Mouse (Mus musculus) CH12.LX (cell line): ENCODE measurements around the gene Iah1. TPM values are rescaled to one million over a fixed set of nuclear protein-coding genes. Genes with fewer than 3 reads are reported as not detected.

Experiments
- DNase-seq: peaks from one replicate; pipeline ENCODE4 v3.0.0-alpha.2; 2013; ENCODE audit errors: extremely low read depth
- H3K27ac ChIP-seq: 2 replicates; pipeline ENCODE4 v1.5.1; 2012; ENCODE audit warnings: low read depth, mild to moderate bottlenecking, control low read depth, moderate library complexity; ENCODE audit not compliant: insufficient read depth
- H3K27me3 ChIP-seq: replicated peaks from 2 replicates; pipeline ENCODE3; 2012; ENCODE audit warnings: inconsistent platforms
- H3K36me3 ChIP-seq, 2 experiments: replicated peaks in 1 of 2; 2 replicates each; pipeline versions ENCODE3 to v1.6.1; 2012; ENCODE audit warnings: inconsistent platforms in 1 of 2, low read length in 1 of 2, mild to moderate bottlenecking in 1 of 2, mixed read lengths in 1 of 2, moderate library complexity in 1 of 2; ENCODE audit not compliant: control insufficient read depth in 1 of 2, insufficient read depth in 1 of 2
- H3K4me1 ChIP-seq, 2 experiments: 2 replicates each; pipeline ENCODE4 v1.6.1; 2012; ENCODE audit warnings: inconsistent platforms in 1 of 2, moderate library complexity in 1 of 2; ENCODE audit not compliant: insufficient read depth in 2 of 2, control insufficient read depth in 1 of 2
- H3K4me2 ChIP-seq: 2 replicates; pipeline ENCODE4 v1.6.1; 2012; ENCODE audit warnings: low read depth, mild to moderate bottlenecking, control low read depth; ENCODE audit not compliant: poor library complexity, insufficient read depth, severe bottlenecking
- H3K4me3 ChIP-seq, 3 experiments: fragments of 150-350 bp in 1 of 3; sonication (generic) in 1 of 3; replicated peaks in 1 of 3; 2 replicates each; pipeline versions ENCODE3 to v1.5.1; 2011 to 2012; ENCODE audit warnings: low read depth in 2 of 3, low read length in 2 of 3, mild to moderate bottlenecking in 2 of 3, moderate library complexity in 2 of 3, control low read depth in 1 of 3, improper control_type of control experiment in 1 of 3, inconsistent platforms in 1 of 3, mixed read lengths in 1 of 3; ENCODE audit not compliant: poor library complexity in 1 of 3
- H3K79me2 ChIP-seq: replicated peaks from 2 replicates; pipeline ENCODE4 v1.6.1; 2012; ENCODE audit warnings: mild to moderate bottlenecking, moderate library complexity; ENCODE audit not compliant: control insufficient read depth, poor library complexity, insufficient read depth, severe bottlenecking; ENCODE audit errors: extremely low read depth
- H3K9ac ChIP-seq: 2 replicates; pipeline ENCODE4 v1.6.1; 2012; ENCODE audit warnings: low read depth, mild to moderate bottlenecking, control low read depth, moderate library complexity; ENCODE audit not compliant: insufficient read depth
- H3K9me3 ChIP-seq: replicated peaks from 2 replicates; pipeline ENCODE3; 2012; ENCODE audit warnings: low read length, inconsistent platforms, mixed read lengths
- BHLHE40 ChIP-seq: IDR thresholded peaks from 2 replicates; pipeline ENCODE4 v1.6.1; 2011; ENCODE audit warnings: mild to moderate bottlenecking, low read depth, low read length, improper control_type of control experiment
- CHD2 ChIP-seq: IDR thresholded peaks from 2 replicates; pipeline ENCODE4 v1.6.1; 2011; ENCODE audit warnings: low read length, improper control_type of control experiment
- CTCF ChIP-seq, 2 experiments: IDR thresholded peaks in 1 of 2; conservative IDR thresholded peaks in 1 of 2; 2 replicates each; pipeline ENCODE4 v1.5.1; 2011 to 2012; ENCODE audit warnings: low read depth in 2 of 2, low read length in 2 of 2, improper control_type of control experiment in 1 of 2, inconsistent platforms in 1 of 2, mild to moderate bottlenecking in 1 of 2, moderate library complexity in 1 of 2
- E2F4 ChIP-seq: IDR thresholded peaks from 2 replicates; pipeline ENCODE4 v1.6.1; 2011; ENCODE audit warnings: low read depth, low read length, improper control_type of control experiment; ENCODE audit not compliant: insufficient replicate concordance
- ELF1 ChIP-seq: IDR thresholded peaks from 2 replicates; pipeline ENCODE4 v1.6.1; 2014; ENCODE audit warnings: low read depth, mild to moderate bottlenecking, inconsistent platforms, low read length, improper control_type of control experiment
- EP300 ChIP-seq: IDR thresholded peaks from 2 replicates; pipeline ENCODE4 v1.6.1; 2011; ENCODE audit warnings: low read length, improper control_type of control experiment
- ETS1 ChIP-seq: conservative IDR thresholded peaks from 2 replicates; pipeline ENCODE4 v1.6.1; 2012; ENCODE audit warnings: low read depth, mild to moderate bottlenecking, inconsistent platforms, low read length, improper control_type of control experiment, moderate library complexity
- GABPA ChIP-seq: IDR thresholded peaks from 2 replicates; pipeline ENCODE4 v1.6.1; 2012; ENCODE audit warnings: low read depth, low read length, improper control_type of control experiment, inconsistent platforms; ENCODE audit not compliant: insufficient replicate concordance
- HCFC1 ChIP-seq: IDR thresholded peaks from 2 replicates; pipeline ENCODE4 v1.6.1; 2012; ENCODE audit warnings: low read depth, mild to moderate bottlenecking, inconsistent platforms, low read length, improper control_type of control experiment
- IRF4 ChIP-seq: IDR thresholded peaks from 2 replicates; pipeline ENCODE4 v1.6.1; 2014; ENCODE audit warnings: low read depth, mild to moderate bottlenecking, inconsistent platforms, low read length, improper control_type of control experiment
- JUN ChIP-seq: IDR thresholded peaks from 2 replicates; pipeline ENCODE4 v1.6.1; 2011; ENCODE audit warnings: low read depth, mild to moderate bottlenecking, low read length, improper control_type of control experiment, moderate library complexity; ENCODE audit not compliant: insufficient read depth
- JUND ChIP-seq: conservative IDR thresholded peaks from 2 replicates; pipeline ENCODE4 v1.6.1; 2011; ENCODE audit warnings: low read depth, low read length, improper control_type of control experiment
- KAT2A ChIP-seq: IDR thresholded peaks from 2 replicates; pipeline ENCODE4 v1.6.1; 2012; ENCODE audit warnings: low read length, improper control_type of control experiment, inconsistent platforms; ENCODE audit not compliant: insufficient replicate concordance
- MAFK ChIP-seq: IDR thresholded peaks from 2 replicates; pipeline ENCODE4 v1.6.1; 2011; ENCODE audit warnings: low read length, improper control_type of control experiment; ENCODE audit not compliant: insufficient replicate concordance
- MAX ChIP-seq: IDR thresholded peaks from 2 replicates; pipeline ENCODE4 v1.6.1; 2011; ENCODE audit warnings: low read length, improper control_type of control experiment
- MAZ ChIP-seq: IDR thresholded peaks from 2 replicates; pipeline ENCODE4 v1.6.1; 2012; ENCODE audit warnings: low read depth, mild to moderate bottlenecking, inconsistent platforms, low read length, improper control_type of control experiment, moderate library complexity
- MXI1 ChIP-seq: IDR thresholded peaks from 2 replicates; pipeline ENCODE4 v1.6.1; 2011; ENCODE audit warnings: mild to moderate bottlenecking, low read depth, low read length, improper control_type of control experiment
- NRF1 ChIP-seq: IDR thresholded peaks from 2 replicates; pipeline ENCODE4 v1.6.1; 2014; ENCODE audit warnings: low read depth, mild to moderate bottlenecking, inconsistent platforms, low read length, improper control_type of control experiment, moderate library complexity
- PAX5 ChIP-seq: IDR thresholded peaks from 2 replicates; pipeline ENCODE4 v1.6.1; 2012; ENCODE audit warnings: low read length, inconsistent platforms, mixed read lengths
- POLR2A ChIP-seq: IDR thresholded peaks from 2 replicates; pipeline ENCODE4 v1.6.1; 2011; ENCODE audit warnings: low read depth, mild to moderate bottlenecking, improper control_type of control experiment, low read length
- SIN3A ChIP-seq: IDR thresholded peaks from 2 replicates; pipeline ENCODE4 v1.6.1; 2012; ENCODE audit warnings: low read length, improper control_type of control experiment, inconsistent platforms
- SMC3 ChIP-seq: IDR thresholded peaks from 2 replicates; pipeline ENCODE4 v1.6.1; 2011; ENCODE audit warnings: low read depth, low read length, improper control_type of control experiment
- TBP ChIP-seq: conservative IDR thresholded peaks from 2 replicates; pipeline ENCODE4 v1.6.1; 2011; ENCODE audit warnings: low read depth, low read length, improper control_type of control experiment
- TCF12 ChIP-seq: IDR thresholded peaks from 2 replicates; pipeline ENCODE4 v1.6.1; 2014; ENCODE audit warnings: low read depth, mild to moderate bottlenecking, inconsistent platforms, low read length, improper control_type of control experiment
- UBTF ChIP-seq: IDR thresholded peaks from 2 replicates; pipeline ENCODE4 v1.6.1; 2012; ENCODE audit warnings: low read depth, mild to moderate bottlenecking, inconsistent platforms, low read length, improper control_type of control experiment, moderate library complexity
- USF1 ChIP-seq: IDR thresholded peaks from 2 replicates; pipeline ENCODE4 v1.6.1; 2014; ENCODE audit warnings: low read depth, mild to moderate bottlenecking, inconsistent platforms, low read length, improper control_type of control experiment
- USF2 ChIP-seq: conservative IDR thresholded peaks from 2 replicates; pipeline ENCODE4 v1.6.1; 2011; ENCODE audit warnings: low read depth, low read length, improper control_type of control experiment
- ZC3H11A ChIP-seq: IDR thresholded peaks from 2 replicates; pipeline ENCODE4 v1.6.1; 2012; ENCODE audit warnings: low read depth, mild to moderate bottlenecking, inconsistent platforms, low read length, improper control_type of control experiment
- ZKSCAN1 ChIP-seq: IDR thresholded peaks from 2 replicates; pipeline ENCODE4 v1.6.1; 2012; ENCODE audit warnings: low read depth, inconsistent platforms, low read length, improper control_type of control experiment, borderline replicate concordance
- ZMIZ1 ChIP-seq: IDR thresholded peaks from 2 replicates; pipeline ENCODE4 v1.6.1; 2012; ENCODE audit warnings: low read depth, mild to moderate bottlenecking, inconsistent platforms, low read length, improper control_type of control experiment
- ZNF384 ChIP-seq: IDR thresholded peaks from 2 replicates; pipeline ENCODE4 v1.6.1; 2012; ENCODE audit warnings: low read depth, low read length, improper control_type of control experiment, inconsistent platforms
- dilution Hi-C: fragments of 300-500 bp; cut with MboI; formaldehyde crosslinking; loops from 2 replicates; pipeline ENCODE4 v1.14.3; 2020; ENCODE audit warnings: low sequenced_read_pairs; ENCODE audit not compliant: extremely low pct_unique_long_range_greater_than_20kb, extremely low pct_ligation_motif_present
- in situ Hi-C: fragments of 300-500 bp; cut with MboI; formaldehyde crosslinking; loops from 3 replicates; pipeline ENCODE4 v1.14.3; 2019; ENCODE audit warnings: low sequenced_read_pairs, low pct_ligation_motif_present, low pct_unique_long_range_greater_than_20kb, mixed read lengths
- polyA plus RNA-seq: library from polyadenylated mRNA; unstranded; fragments of >175 nt; gene quantifications from 2 replicates; pipeline ENCODE4 v1.2.1, GENCODE M21; 2012; ENCODE audit warnings: low read depth; ENCODE audit not compliant: insufficient read length
- total RNA-seq, 2 experiments: library from RNA; depleted of rRNA; stranded (reverse); fragments of 300-350 nt in 1 of 2; fragments of >200 nt in 1 of 2; gene quantifications; 2 replicates each; pipeline ENCODE4 v1.2.3; 2012 to 2014

The Iah1 gene
- total and polyA plus RNA-seq, 3 experiments: 62.2 to 126 (median 106) TPM

DNA sequence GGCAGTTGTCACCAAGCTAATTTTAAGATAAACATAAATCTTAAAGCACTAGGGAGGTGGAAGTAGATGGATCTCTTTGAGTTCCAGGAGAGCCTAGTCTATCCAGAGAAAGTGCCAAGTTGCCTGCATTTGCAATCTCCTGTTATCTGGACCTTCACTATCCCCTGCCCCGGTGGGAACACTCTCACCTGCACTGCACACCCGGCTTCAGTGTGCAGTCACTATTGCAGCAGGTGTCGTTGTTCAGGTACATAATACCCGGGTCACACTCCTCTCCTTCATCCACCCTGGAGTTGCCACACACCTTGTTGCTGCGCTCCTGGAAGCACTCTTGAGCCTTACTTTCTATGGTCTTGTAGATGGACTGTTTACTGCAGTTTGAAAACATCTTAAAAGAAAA, 17.6 kb downstream of the Iah1 start:
- peaks cover 56 to 73% of the 10 kb centered on the region in 2 experiments for H3K36me3 ChIP-seq

GRCm38 (mm10) chr12:21335869-21336268, 19.7 kb downstream of the Iah1 start:
- Histone ChIP-seq H3K9ac (no peak overlapping the region), H3K4me2 (peak overlapping the region; percentile 18; the same call in 1 of the 2 replicates), H3K36me3 (peaks cover 51 to 73% of the 10 kb centered on the region in 2 experiments), H3K4me3 (no peak overlapping the region), H3K79me2 (no peaks in the 10 kb centered on the region; the same call in 1 of the 2 replicates), H3K27me3 (no peaks in the 10 kb centered on the region), H3K9me3 (no peaks in the 10 kb centered on the region), H3K27ac (peak overlapping the region; percentile 61; the same call in 1 of the 2 replicates), H3K4me1 (peaks cover 12 to 38% of the 10 kb centered on the region in 2 experiments)
- in situ Hi-C loops: loop anchor here (5.0 kb wide), 1 partner anchor 36 kb away; the partner anchor contains the start of gene Adam17
- DNase-seq: peak; percentile 96
- dilution Hi-C loops: no loop called here
- TF ChIP-seq ZMIZ1 (no peak), TBP (0 out of 2 replicates have a peak, but pooled peaks have one; percentile 18), PAX5 (no peak), ZNF384 (peak; percentile 36; the same call in 1 of the 2 replicates), ZKSCAN1 (no peak), POLR2A (no peak; the same call in 1 of the 2 replicates), SIN3A (peak; percentile 99), CTCF (conservative IDR thresholded peaks at IDR 0.05 in 1 of 2, IDR thresholded peaks at IDR 0.05 in 1 of 2; ENCODE audit: low read depth in 2 of 2, low read length in 2 of 2) (no peak), EP300 (peak; percentile 98), ETS1 (peak; percentile 85), UBTF (no peak), IRF4 (peak; percentile 91), JUN (peak; percentile 49; the same call in 1 of the 2 replicates), TCF12 (peak; percentile 88), MAZ (peak; percentile 65; the same call in 1 of the 2 replicates), HCFC1 (peak; percentile 31; the same call in 1 of the 2 replicates), CHD2 (peak; percentile 59; the same call in 1 of the 2 replicates), SMC3 (no peak; the same call in 1 of the 2 replicates), MXI1 (peak; percentile 100), NRF1 (no peak), MAFK (0 out of 2 replicates have a peak, but pooled peaks have one; percentile 57), E2F4 (peak; percentile 53; the same call in 1 of the 2 replicates), USF2 (peak; percentile 53), MAX (peak; percentile 100), GABPA (no peak), KAT2A (0 out of 2 replicates have a peak, but pooled peaks have one; percentile 58), BHLHE40 (peak; percentile 95), USF1 (peak; percentile 55), JUND (peak; percentile 71; the same call in 1 of the 2 replicates)

More for the DNA sequence above, 17.6 kb downstream of the Iah1 start:
- no peak for DNase-seq
- H3K27ac ChIP-seq: no peak overlapping the region
- no peak overlapping the region for H3K9ac ChIP-seq
- H3K4me3 ChIP-seq: no peak overlapping the region
- H3K4me2 ChIP-seq: no peak overlapping the region
- H3K9me3 ChIP-seq: no peaks in the 10 kb centered on the region
- peaks cover 12 to 33% of the 10 kb centered on the region in 2 experiments for H3K4me1 ChIP-seq
- dilution Hi-C loops: no loop called here
- H3K27me3 ChIP-seq: no peaks in the 10 kb centered on the region
- in situ Hi-C loops: no loop called here
- TF ChIP-seq MAX: no peak
- TF ChIP-seq EP300: no peak
- TF ChIP-seq TCF12: no peak
- no peak for TF ChIP-seq UBTF
- TF ChIP-seq MXI1: no peak
- TF ChIP-seq SMC3: no peak
- TF ChIP-seq ELF1: no peak
- no peak for TF ChIP-seq MAFK
- TF ChIP-seq ZNF384: no peak
- no peak for TF ChIP-seq ZC3H11A
- H3K79me2 ChIP-seq: no peaks in the 10 kb centered on the region
